Mouse (Mus musculus) small intestine, adult 2 months (tissue): ENCODE data around the gene Ppp1ca. TPM values are rescaled to one million over a fixed set of nuclear protein-coding genes. Genes with fewer than 3 reads are reported as not detected.

Experiments
- H3K27ac ChIP-seq: fragments of 200-500 bp; 2 replicates; pipeline ENCODE4 v1.5.1; 2012; ENCODE audit warnings: low read depth, low read length, control low read depth, inconsistent platforms; ENCODE audit not compliant: insufficient read depth
- H3K27me3 ChIP-seq: fragments of 200-500 bp; 2 replicates; pipeline ENCODE4 v1.6.1; 2012; ENCODE audit warnings: mild to moderate bottlenecking, moderate library complexity, low read length, inconsistent platforms; ENCODE audit not compliant: control insufficient read depth, insufficient read depth
- H3K36me3 ChIP-seq: fragments of 200-500 bp; 2 replicates; pipeline ENCODE4 v1.6.1; 2012; ENCODE audit warnings: mild to moderate bottlenecking, low read length, control low read depth, inconsistent platforms; ENCODE audit not compliant: control insufficient read depth, insufficient read depth
- H3K4me1 ChIP-seq: fragments of 200-500 bp; 2 replicates; pipeline ENCODE4 v1.6.1; 2012; ENCODE audit warnings: low read length, inconsistent platforms, mixed read lengths; ENCODE audit not compliant: control insufficient read depth, insufficient read depth, insufficient read length
- H3K4me3 ChIP-seq: fragments of 200-500 bp; 2 replicates; pipeline ENCODE4 v1.5.1; 2012; ENCODE audit warnings: low read depth, mild to moderate bottlenecking, control low read depth, inconsistent platforms, low read length, moderate library complexity
- CTCF ChIP-seq: fragments of 200-500 bp; IDR thresholded peaks from 2 replicates; pipeline ENCODE4 v1.5.1; 2012; ENCODE audit warnings: low read depth, mild to moderate bottlenecking, control low read depth, inconsistent platforms, low read length, moderate library complexity, mixed read lengths; ENCODE audit not compliant: insufficient replicate concordance, insufficient read length; ENCODE audit errors: extremely low read depth
- POLR2A ChIP-seq: fragments of 200-500 bp; IDR thresholded peaks from 2 replicates; pipeline ENCODE4 v1.6.1; 2012; ENCODE audit warnings: low read depth, mild to moderate bottlenecking, control low read depth, inconsistent platforms, low read length, moderate library complexity
- WGBS: fragments of 180-500 bp; shearing (Covaris S2); methylation state at CpG from one replicate; pipeline ENCODE4 v1.1.7; 2018; 5-methylcytosine and 5-hydroxymethylcytosine counted together
- polyA plus RNA-seq: library from polyadenylated mRNA; depleted of rRNA; stranded (reverse); fragments of >200 nt; gene quantifications from 2 replicates; pipeline ENCODE4 v1.2.3, GENCODE M21; 2012

The Ppp1ca gene
- polyA plus RNA-seq, 1 experiment = 258 TPM

- Histone ChIP-seq H3K36me3 (no peaks in the 10 kb centered on the region), H3K27ac (no peak overlapping the region), H3K27me3 (no peaks in the 10 kb centered on the region), H3K4me1 (peaks cover 10% of the 10 kb centered on the region), H3K4me3 (no peak overlapping the region)
- 84% methylated on average over 11 of the region's 11 CpGs for WGBS
- TF ChIP-seq CTCF = no peak
- TF ChIP-seq POLR2A = no peak
Observed at GRCm38 (mm10) chr19:4172925-4173324, 18.9 kb upstream of the Ppp1ca start.

- Histone ChIP-seq H3K4me3 (peak within 1 kb of the TSS; percentile 17; the same call in 1 of the 2 replicates), H3K4me1 (peaks cover 5% of the 10 kb centered on the region), H3K36me3 (no peaks in the 10 kb centered on the region), H3K27me3 (no peaks in the 10 kb centered on the region), H3K27ac (no peak within 1 kb of the TSS)
- TF ChIP-seq POLR2A (no peak), CTCF (no peak)
- 10% methylated on average over 11 of the region's 11 CpGs for WGBS
Observed at GRCm38 (mm10) chr19:4175368-4175947, 16.4 kb upstream of the Ppp1ca start, which contains the start of gene Carns1. Carns1 (minus strand) TSS chr19:4175479.

DNA sequence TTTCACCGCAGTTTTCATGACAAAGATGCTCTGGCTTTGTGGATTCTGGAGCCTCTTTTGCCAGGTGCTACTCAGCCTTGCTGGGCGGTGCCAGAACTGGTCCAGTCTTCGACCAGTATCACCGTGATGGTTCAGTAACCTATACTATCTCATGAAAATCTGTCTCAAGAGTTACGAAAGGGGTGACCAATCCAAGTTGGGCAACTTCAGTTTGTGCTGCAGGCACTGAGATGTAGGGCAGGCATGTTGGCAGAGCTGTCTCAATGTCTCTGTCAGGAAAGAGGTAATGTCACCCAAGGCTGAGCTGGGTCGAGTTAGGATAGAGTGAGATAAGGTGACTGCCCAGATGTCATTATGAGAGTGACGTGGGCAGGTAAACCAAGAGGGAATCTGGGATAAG, 11.5 kb upstream of the Ppp1ca start:
- TF ChIP-seq POLR2A = no peak
- TF ChIP-seq CTCF = no peak
- WGBS = 76% methylated on average over 7 of the region's 7 CpGs
- Histone ChIP-seq H3K4me3 (no peak overlapping the region), H3K36me3 (no peaks in the 10 kb centered on the region), H3K4me1 (no peaks in the 10 kb centered on the region; the same call in 1 of the 2 replicates), H3K27ac (no peak overlapping the region), H3K27me3 (no peaks in the 10 kb centered on the region)

DNA sequence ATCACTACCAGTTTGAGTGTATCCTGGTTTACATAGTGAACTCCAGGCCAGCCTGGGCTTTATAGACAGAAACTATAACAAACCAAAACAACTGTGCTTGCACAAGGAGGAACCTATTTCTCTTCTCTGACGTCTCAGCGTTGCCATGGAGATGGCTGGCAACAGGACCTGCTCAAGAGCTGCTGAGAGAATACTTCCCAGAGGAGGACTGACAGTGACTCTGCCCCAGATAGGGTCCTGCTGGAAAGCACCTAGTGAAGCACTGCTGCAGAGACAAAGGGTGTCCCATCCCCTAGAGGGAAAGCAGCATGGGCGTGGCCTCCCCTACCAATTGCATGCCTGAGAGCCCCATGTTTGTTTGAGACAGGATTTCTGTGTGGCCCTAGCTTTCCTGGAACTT, 10.0 kb upstream of the Ppp1ca start:
- H3K4me3 ChIP-seq = no peak overlapping the region
- H3K36me3 ChIP-seq = no peaks in the 10 kb centered on the region
- TF ChIP-seq POLR2A = no peak
- no peak for TF ChIP-seq CTCF
- no peaks in the 10 kb centered on the region; the same call in 1 of the 2 replicates for H3K4me1 ChIP-seq
- H3K27ac ChIP-seq = no peak overlapping the region
- 38% methylated on average over 3 of the region's 3 CpGs for WGBS
- H3K27me3 ChIP-seq = no peaks in the 10 kb centered on the region

- no peaks in the 10 kb centered on the region; the same call in 1 of the 2 replicates for H3K4me1 ChIP-seq
- WGBS = 93% methylated on average over 2 of the region's 2 CpGs
- no peak overlapping the region for H3K27ac ChIP-seq
- TF ChIP-seq CTCF (no peak), POLR2A (no peak)
- no peaks in the 10 kb centered on the region for H3K27me3 ChIP-seq
- no peaks in the 10 kb centered on the region for H3K36me3 ChIP-seq
- H3K4me3 ChIP-seq = no peak overlapping the region
Observed at GRCm38 (mm10) chr19:4183689-4184088, 8.2 kb upstream of the Ppp1ca start.

DNA sequence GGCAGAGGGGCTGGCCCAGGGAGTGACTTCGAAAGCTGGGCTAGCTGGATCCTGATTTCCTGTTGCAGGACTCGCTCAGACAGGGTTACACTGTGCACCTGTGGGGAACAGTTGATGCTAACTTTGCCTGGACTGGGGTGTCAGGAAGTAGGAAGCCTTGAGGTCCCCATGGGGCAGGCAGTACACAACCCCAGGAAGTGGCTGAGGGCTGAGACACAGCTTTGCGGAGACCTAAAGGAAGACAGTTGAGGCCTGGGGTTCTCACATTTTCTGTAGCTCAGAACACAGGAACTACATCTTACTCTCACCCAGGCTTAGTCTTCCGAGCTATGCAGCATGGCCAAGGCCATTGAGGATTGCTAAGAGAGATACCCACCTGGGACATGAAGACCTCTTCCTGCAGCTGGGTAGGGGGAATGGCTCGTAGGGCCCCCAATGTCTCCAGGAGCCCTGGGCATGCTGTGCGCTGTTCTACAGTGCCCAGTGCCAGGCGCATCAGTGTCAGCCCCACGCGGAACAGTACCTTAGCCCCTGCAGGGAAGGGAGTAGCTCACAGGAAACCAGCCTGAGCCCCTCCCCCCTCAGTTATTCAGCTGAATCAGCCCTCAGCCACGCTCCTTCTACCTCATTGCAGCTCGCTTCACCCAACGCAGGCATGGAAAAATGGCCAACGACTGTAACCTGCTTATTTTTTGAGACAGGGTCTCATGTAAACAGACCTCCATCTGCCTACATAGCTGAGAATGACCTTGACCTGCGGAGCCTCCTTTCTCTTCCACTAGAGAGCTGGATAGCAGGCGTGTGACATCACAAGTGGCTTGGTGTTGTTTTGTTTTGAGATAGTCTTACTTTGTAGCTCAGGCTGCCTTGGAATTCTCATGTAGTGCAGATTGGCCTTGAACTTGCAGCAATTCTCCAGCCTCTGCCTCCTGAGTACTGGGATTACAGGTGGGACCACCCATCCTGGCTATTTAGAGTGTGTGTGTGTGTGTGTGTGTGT, 6.6 kb upstream of the Ppp1ca start:
- Histone ChIP-seq H3K36me3 (no peaks in the 10 kb centered on the region), H3K27me3 (no peaks in the 10 kb centered on the region), H3K27ac (peak overlapping the region; percentile 64), H3K4me3 (0 out of 2 replicates have a peak overlapping the region, but pooled peaks have one; percentile 4), H3K4me1 (no peaks in the 10 kb centered on the region; the same call in 1 of the 2 replicates)
- TF ChIP-seq CTCF (no peak), POLR2A (no peak)
- 61% methylated on average over 15 of the region's 15 CpGs for WGBS

DNA sequence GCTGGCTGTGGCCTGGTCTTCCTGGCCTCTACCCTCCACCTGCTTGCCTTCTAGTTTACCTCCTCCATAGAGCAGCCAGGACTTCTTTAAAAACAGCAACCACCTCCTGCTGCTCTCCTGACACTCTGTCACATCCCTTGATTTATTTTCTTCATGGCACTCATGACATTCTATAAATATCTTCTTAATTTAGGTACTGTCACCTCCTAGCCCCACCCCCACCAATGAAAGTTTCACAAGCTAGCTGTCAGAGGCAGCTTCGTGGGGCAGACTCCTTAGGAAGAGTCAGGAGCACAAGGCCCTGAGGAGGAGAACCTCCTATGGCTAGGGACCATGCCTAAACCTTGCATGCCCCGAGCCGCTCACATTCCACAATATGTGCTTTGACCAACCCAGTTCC, 4.6 kb upstream of the Ppp1ca start:
- TF ChIP-seq CTCF (no peak), POLR2A (no peak)
- H3K4me1 ChIP-seq = peaks cover 4% of the 10 kb centered on the region; the same call in 1 of the 2 replicates
- H3K27me3 ChIP-seq = no peaks in the 10 kb centered on the region
- 84% methylated on average over 3 of the region's 3 CpGs for WGBS
- no peak overlapping the region for H3K27ac ChIP-seq
- peak overlapping the region; percentile 29 for H3K4me3 ChIP-seq
- no peaks in the 10 kb centered on the region for H3K36me3 ChIP-seq
